Mouse (Mus musculus): ENCODE data around the gene Gpat3.

The Gpat3 gene

GRCm38 (mm10) chr5:100845485-100845847, at the start of gene Gpat3:
Gpat3 (plus strand) TSS chr5:100845713.
- peak in 1 of 2 experiments; percentile 28 for DNase-seq (ENCODE audit: low spot score in 2 of 2)

- DNase-seq (ENCODE audit: low spot score in 2 of 2): peak; percentile 96 to 97
Measured at GRCm38 (mm10) chr5:100798165-100798860, 47.2 kb upstream of the Gpat3 start, which contains the start of the genes Helq and Mrps18c. Helq (minus strand) TSS chr5:100798598. Mrps18c (plus strand) TSS chr5:100798627.

GRCm38 (mm10) chr5:100818341-100818740, 27.2 kb upstream of the Gpat3 start:
- DNase-seq (ENCODE audit: low spot score in 2 of 2): no peak

GRCm38 (mm10) chr5:100819568-100820480, 25.7 kb upstream of the Gpat3 start:
- DNase-seq (ENCODE audit: low spot score in 2 of 2): no peak

- peak; percentile 89 to 91 for DNase-seq (ENCODE audit: low spot score in 2 of 2)
Measured at GRCm38 (mm10) chr5:100820483-100821184, 24.9 kb upstream of the Gpat3 start, which contains the start of gene Abraxas1. Abraxas1 (minus strand) TSS chr5:100820965.

GRCm38 (mm10) chr5:100821375-100821774, 24.1 kb upstream of the Gpat3 start:
- DNase-seq (ENCODE audit: low spot score in 2 of 2): no peak

GRCm38 (mm10) chr5:100822826-100823225, 22.7 kb upstream of the Gpat3 start:
- no peak for DNase-seq (ENCODE audit: low spot score in 2 of 2)

- DNase-seq (ENCODE audit: low spot score in 2 of 2): no peak
Measured at GRCm38 (mm10) chr5:100825975-100826374, 19.5 kb upstream of the Gpat3 start.

GRCm38 (mm10) chr5:100826531-100826930, 19.0 kb upstream of the Gpat3 start:
- no peak for DNase-seq (ENCODE audit: low spot score in 2 of 2)

GRCm38 (mm10) chr5:100828701-100829100, 16.8 kb upstream of the Gpat3 start:
- no peak for DNase-seq (ENCODE audit: low spot score in 2 of 2)

- no peak for DNase-seq (ENCODE audit: low spot score in 2 of 2)
Measured at GRCm38 (mm10) chr5:100832680-100833079, 12.8 kb upstream of the Gpat3 start.

GRCm38 (mm10) chr5:100833841-100834240, 11.7 kb upstream of the Gpat3 start:
- no peak for DNase-seq (ENCODE audit: low spot score in 2 of 2)

GRCm38 (mm10) chr5:100835862-100836538, 9.5 kb upstream of the Gpat3 start:
- DNase-seq (ENCODE audit: low spot score in 2 of 2): no peak

GRCm38 (mm10) chr5:100837907-100838306, 7.6 kb upstream of the Gpat3 start:
- DNase-seq (ENCODE audit: low spot score in 2 of 2): no peak

- no peak for DNase-seq (ENCODE audit: low spot score in 2 of 2)
Measured at GRCm38 (mm10) chr5:100844485-100844884, 1.0 kb upstream of the Gpat3 start.

- DNase-seq (ENCODE audit: low spot score in 2 of 2): peak; percentile 30 to 40
Measured at GRCm38 (mm10) chr5:100845848-100846598, 510 bp downstream of the Gpat3 start.

GRCm38 (mm10) chr5:100846599-100846920, 1.0 kb downstream of the Gpat3 start:
- DNase-seq (ENCODE audit: low spot score in 2 of 2): peak; percentile 25 to 32

- DNase-seq (ENCODE audit: low spot score in 2 of 2): no peak
Measured at GRCm38 (mm10) chr5:100847143-100847542, 1.6 kb downstream of the Gpat3 start.

GRCm38 (mm10) chr5:100853963-100854362, 8.4 kb downstream of the Gpat3 start:
- DNase-seq (ENCODE audit: low spot score in 2 of 2): no peak

- no peak for DNase-seq (ENCODE audit: low spot score in 2 of 2)
Measured at GRCm38 (mm10) chr5:100856552-100856951, 11.0 kb downstream of the Gpat3 start.
